Mouse (Mus musculus) left cerebral cortex, postnatal 14 days (tissue): ENCODE data around the gene Spop. TPM values are rescaled to one million over a fixed set of nuclear protein-coding genes. Genes with fewer than 3 reads are reported as not detected.
"Not testable (repeated sequence)": the region's sequence is repeated elsewhere in the genome, so short reads cannot be mapped to it uniquely, and the experiment has no call there.

Source experiments
- DNase-seq, 2 experiments: peaks; one replicate each; pipeline ENCODE4 v3.0.0; 2021 to 2022; ENCODE audit warnings: low spot score in 2 of 2, mixed read lengths in 1 of 2
- intact Hi-C: fragments of 180-260 bp; cut with DNase I; formaldehyde crosslinking; loops from one replicate; pipeline ENCODE4 v1.15.1; 2025
- total RNA-seq, 2 experiments: library from RNA; stranded (reverse); gene quantifications; 2 replicates each; pipeline ENCODE4 v1.2.3; 2021

Spop gene
- total RNA-seq, 2 experiments from 2014 or later: 156 to 160 TPM

DNA sequence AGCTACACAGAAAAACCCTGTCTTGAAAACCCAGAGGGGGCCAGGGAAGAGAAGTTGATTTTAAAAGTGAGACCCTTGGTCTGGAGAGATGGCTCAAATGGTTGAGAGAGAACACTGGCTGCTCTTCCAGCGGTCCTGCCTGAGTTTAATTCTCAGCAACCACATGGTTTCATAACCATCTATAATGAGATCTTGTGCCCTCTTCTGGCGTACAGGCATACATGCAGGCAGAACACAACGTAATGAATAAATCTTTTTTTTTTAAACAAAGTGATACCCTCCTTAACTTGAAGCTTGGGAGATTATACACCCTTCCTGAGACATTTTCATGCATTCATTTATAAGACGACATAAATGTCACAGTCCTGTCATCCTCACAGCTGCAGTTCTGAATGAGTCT, 65.6 kb downstream of the Spop start:
- intact Hi-C loops: loop anchor here (5.0 kb wide), 1 partner anchor 82 kb away; no protein-coding TSS in a partner anchor
- DNase-seq: no peak

DNA sequence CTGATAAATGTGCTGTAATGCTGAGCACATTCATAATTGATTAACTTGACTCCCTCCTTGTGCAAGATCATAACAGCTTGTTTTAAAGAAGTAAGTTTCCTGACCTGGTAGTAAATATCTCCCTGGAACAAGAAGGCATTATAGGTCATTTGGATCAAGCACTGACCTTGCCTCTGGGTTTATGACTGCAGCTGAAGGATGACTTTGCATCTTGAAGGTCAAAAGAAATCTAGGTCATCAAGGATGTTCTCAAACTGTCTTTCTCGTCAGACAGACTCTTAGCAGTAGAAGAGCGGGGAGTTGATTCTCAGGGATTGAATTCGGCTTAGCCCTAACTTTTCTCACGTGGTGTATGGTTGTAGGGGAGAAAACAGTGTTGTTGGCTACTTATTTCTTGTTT, 66.8 kb downstream of the Spop start:
- DNase-seq: no peak
- intact Hi-C loops: no loop called here

DNA sequence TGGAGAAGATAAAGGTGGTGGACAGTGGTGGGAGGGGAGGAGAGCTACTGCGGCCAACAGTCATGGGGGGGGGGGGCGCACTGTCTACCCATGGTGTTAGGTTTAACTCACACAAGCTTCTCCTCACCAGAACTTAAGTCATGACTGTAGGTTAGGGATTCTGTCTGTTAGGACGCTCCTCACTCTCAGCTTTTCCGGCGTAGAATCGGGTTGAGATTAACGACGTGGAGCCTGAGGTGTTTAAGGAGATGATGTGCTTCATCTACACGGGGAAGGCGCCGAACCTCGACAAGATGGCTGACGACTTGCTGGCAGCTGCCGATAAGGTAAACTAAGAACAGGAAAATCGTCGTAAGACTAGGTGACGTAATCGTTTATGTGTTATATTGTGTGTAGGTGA, 71.8 kb downstream of the Spop start:
- DNase-seq: no peak
- intact Hi-C loops: no loop called here

DNA sequence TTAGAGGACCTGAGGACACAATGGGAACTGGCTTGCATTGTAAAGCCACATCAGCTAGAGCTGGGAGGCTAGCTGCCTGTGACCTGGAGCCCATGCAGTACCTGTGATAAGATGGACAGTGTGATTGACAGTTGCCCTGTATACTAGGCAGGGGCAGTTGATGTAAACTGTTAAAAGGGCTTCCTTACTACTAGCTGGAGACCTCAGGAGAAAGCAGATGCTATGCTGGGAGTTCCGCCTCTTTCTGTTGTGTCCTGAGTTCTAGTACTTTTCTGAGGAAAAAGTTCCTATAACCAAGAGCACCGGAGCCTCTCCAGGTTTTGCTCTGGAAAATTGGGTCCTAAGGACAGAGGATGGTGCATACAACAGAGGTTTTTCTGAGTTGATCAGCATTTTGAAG, 73.4 kb downstream of the Spop start:
- DNase-seq: no peak
- intact Hi-C loops: no loop called here

DNA sequence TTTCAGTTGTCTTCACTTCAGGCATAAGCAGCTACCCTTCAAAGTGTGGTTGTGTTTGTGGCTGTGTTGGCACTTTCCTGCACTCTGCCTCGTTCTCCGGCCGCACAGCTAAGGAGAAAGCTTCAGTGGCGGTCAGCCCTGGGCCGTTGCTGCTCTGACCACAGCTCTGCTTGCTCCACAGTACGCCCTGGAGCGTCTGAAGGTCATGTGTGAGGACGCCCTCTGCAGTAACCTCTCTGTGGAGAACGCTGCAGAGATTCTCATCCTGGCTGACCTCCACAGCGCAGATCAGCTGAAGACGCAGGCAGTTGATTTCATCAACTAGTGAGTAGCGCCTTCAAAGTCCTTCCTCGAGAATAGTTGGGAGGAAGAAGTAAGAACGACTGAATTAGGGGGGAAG, 76.2 kb downstream of the Spop start:
- intact Hi-C loops: no loop called here

DNA sequence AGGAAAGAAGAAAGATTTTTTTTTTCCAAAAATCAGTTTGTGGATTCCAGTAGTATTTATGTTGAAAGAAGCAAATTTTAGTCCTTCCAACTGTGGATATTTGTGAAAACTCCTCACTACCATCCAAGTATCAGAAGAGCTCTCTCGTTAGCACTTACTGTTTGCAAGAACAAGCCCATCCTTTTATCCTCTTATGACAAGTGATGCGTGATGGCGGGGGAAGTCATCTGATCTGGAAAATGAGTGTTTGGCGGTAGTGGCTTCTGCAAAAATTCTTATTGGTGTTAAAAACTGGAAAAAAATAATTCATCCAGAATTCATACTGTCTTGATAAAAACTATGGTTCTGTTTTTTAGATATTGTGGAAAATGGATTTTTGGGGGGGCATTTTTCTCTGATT, 78.4 kb downstream of the Spop start:
- intact Hi-C loops: no loop called here
- no peak for DNase-seq

More for the DNA sequence above, 76.2 kb downstream of the Spop start:
- DNase-seq: no peak

DNA sequence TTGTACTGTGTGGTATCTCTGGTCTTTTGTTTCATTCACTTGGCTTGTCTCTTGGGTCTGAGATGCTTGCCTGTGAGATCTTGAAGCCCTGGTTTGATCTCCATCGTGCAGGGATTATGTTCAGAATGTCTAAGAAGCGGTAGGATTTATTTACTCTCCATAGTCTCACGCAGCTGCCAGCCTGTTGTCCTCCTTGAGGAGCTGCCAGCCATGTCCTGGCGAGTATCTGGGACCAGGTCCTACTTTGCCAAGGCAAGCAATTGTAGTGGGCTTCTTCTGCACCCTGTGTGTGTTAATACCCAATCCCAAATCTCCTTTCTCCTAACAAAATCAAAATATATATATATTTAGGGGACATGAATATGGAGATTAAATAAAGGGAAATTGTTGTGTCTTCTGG, 79.1 kb downstream of the Spop start:
- intact Hi-C loops: no loop called here
- DNase-seq: no peak

DNA sequence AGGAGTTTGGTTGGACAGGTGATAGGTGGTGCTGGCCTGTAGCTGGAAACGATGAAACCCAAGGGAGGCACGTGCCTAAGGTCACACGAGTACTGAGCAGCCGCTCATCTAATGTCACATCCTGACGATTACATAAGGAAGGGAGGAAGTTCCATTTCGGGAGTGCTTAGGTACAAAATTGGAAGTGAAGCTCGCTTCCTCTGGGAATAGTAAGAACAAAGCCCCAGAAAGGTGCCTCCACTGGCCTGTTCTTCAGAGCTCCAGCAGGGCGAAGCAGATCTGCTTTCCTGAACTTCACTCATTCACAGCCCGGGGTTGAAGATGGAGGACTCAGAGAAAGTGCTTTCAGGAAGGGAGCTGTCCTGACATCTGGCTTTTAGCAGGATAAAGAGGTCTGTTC, 80.1 kb downstream of the Spop start:
- DNase-seq: no peak
- intact Hi-C loops: no loop called here

DNA sequence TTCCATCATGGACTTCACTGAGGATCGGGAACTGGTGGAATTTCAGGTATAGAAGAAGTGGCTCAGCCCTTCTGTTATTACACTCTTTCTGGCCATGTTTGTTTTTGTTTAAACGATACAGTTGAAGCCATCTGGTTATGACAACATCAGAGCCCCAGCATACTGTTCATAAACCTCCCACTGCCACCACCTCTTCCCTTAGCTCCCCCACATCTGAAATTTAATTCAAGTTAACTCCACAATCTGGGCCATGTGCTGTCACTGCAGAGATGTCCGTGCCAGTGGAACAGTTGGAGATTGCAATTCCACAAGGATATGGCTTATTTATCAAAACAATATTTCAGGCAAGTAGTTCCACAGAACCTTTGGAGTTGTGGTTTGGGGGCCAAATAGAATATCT, 80.5 kb downstream of the Spop start:
- DNase-seq: no peak
- intact Hi-C loops: no loop called here

DNA sequence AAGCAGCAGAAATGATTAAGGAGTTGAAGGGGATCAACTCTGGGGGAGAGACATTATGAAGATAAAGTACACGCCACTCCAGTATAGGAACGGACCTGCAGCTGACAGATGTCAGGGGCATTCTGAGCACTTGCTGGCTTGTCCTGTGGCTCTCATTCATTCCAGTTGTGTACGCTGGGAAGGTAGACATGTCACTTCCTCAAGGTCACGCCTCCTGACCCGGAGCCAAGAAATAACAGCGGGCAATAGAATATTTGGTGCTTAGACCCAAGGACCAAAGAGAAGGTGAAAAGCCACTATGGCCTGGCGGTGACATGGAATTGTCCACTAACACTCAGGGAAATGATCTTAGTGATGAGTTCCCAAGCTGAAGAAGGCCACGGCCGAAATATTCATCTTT, 82.0 kb downstream of the Spop start:
- DNase-seq: no peak
- intact Hi-C loops: no loop called here

DNA sequence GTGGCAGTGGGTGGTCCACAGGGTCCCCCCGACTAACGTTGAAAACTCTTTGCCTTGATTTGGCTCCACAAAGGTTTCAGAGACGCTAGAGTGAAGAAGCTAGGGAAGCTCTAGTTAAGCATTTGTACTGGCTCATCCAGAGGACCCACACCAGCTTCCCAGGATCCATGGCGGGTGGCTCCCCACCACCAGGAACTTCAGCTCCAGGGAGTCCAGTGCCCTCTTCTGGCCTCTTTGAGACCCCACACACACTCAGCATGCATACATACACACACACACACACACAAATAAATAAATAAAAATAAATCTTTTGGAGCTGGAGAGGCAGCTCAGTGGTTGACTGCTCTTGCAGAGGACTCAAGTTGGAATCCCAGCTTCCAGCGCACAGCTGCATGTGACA, 84.0 kb downstream of the Spop start:
- DNase-seq: no peak
- intact Hi-C loops: no loop called here

DNA sequence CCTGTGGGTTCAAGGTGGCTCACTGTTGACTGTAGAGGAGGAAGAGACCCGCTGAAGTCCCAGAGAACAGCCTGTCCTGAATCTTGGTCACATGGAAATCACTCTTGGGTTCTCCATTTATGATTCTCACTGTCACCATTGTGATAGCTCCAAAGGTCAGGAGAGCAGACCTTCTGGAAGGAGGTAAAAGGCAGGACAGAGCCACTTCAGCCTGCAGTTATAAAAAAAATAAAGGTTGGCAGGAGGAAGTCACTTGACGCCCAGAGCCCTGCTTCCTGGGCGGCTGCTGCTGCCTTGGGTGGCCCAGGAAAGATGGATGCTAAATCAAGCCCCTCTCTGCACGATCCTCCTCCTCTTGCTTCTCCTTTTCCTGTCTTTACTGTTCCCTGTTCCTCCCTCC, 86.5 kb downstream of the Spop start:
- DNase-seq: no peak
- intact Hi-C loops: no loop called here

DNA sequence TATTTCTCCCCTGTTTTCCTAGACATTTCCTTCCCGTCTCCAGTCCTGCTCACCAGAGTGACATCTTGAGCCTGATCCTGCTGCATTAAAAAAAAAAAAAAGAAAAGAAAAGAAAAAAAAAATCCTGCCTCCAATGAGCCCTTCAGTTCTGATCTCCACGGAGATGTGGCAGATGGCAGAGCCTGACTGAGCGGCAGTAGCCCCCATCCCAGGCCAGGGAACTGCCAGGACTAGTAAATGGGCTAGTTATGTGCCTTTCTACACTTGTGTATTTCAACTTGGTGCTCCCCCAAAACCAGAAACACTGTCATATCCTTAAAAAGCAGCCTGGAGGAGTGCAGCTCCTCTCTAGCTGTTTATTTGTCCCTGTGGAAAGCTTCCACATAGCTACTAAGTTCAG, 87.0 kb downstream of the Spop start:
- intact Hi-C loops: no loop called here
- DNase-seq: no peak

DNA sequence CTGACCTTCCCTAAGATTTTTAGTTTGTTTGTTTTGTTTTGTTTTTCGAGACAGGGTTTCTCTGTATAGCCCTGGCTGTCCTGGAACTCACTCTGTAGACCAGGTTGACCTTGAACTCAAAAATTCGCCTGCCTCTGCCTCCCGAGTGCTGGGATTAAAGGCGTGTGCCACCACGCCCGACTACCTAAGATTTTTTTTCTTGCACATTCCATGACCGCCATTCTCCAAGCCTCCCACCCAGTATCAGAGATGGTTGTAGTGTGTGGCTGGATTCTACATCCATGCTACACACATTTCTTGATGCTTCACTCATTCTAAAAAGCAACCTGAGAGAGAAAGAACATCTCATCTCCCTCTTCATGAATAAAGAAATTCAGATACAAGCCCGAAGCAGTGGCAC, 87.9 kb downstream of the Spop start:
- intact Hi-C loops: not testable (repeated sequence)

DNA sequence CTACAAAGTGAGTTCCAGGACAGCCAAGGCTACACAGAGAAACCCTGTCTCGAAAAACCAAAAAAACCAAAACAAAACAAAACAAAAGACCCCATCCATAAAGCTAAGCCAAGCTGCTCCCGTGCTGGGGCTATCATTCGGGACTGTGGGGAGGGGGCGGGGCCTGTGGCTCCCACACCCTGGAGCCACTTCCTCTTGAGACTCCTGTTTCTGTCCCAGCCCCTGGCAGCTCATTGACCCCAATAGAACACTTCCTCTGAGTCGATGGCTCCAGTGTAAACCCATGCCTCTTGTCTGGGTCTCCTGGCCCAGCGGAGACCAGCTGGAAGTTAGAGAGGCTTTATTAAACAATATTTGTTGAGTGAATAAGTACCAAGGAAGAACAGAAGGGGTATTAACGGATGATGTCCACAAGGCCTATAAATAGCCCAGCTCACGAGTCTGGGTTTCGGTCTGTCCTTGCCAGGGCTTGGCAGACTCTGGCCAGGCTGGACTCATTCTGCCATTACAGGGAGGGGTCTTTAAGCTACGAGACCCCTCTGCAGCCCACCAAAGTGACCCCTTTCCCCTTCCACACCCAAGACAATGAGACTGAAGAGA, 89.8 kb downstream of the Spop start:
- DNase-seq: no peak
- intact Hi-C loops: no loop called here

More for the DNA sequence above, 87.9 kb downstream of the Spop start:
- DNase-seq: not testable (repeated sequence)

DNA sequence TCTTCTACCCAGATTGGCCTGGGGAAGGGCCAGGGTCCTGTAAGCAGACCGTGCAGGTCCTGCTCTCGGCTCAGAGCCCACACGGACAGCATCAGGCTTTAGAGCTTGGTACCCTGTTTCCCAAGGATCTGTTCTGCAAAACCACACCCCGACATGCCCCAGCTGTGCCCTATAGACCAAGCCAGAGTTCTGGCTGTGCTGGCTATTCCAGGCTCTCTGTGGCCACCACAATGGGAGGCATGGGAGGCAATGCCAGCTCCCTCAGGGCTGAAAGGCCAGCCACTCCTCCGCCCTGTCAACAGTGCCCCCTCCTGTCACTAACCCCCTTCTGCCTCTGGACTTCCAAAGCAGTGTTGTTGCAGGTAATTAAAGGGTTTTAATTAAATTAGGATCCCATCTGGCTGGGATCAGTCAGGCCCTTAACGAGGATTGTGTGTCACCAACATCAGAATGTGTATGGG, 90.4 kb downstream of the Spop start:
- intact Hi-C loops: no loop called here
- DNase-seq: no peak

DNA sequence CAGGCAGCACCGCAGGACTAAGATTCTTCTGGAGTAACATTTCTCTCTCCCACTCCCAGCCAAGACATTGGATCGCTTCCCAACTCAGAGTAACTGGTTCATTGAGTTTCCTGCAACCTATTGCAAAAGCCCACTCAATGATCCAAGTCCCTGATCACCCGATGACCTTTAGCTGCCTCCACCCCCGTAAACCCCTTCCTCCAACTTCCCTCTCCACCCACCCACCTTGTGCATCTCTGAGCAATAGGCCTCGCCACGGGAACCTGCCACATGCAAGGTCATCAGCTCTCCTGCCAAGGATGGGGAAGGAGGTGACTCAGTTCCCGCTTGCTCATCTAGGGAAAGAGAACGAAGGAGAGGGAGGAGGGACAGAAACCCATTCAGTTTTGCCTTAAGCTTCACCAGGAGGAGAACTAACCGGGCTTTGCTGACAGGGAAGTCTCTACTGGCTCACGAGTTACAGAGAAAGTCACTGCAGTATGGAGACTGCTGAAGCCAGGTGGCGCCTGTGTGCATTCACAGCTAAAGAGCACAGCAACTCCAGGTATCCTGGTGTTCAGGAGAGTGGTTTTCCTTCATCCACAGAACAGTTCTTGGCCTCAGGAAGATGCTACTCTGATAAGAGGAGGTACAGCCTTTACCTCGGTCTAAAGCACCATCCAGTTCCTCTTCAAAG, 93.3 kb downstream of the Spop start:
- peak in 1 of 2 experiments; percentile 45 for DNase-seq
- intact Hi-C loops: no loop called here

DNA sequence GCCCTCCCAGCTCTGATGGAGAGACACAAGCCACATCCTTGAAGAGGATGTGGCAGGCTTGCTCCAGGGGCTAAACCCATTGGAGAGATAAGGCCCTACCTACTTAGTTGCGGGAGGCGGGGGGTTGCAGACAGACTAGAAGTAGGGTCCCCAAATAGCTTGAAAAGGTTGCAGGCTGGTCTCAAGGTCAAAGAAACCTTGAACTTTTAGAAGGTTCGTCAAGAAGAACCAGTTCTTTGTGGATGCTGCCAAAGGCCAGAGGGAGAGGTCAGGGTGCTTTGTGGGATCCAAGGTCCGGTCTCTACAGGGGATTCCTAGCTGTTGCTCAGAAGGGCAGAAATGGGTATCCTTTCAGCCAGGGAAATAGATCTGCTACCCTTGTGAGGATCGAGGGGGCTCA, 93.9 kb downstream of the Spop start:
- intact Hi-C loops: no loop called here

DNA sequence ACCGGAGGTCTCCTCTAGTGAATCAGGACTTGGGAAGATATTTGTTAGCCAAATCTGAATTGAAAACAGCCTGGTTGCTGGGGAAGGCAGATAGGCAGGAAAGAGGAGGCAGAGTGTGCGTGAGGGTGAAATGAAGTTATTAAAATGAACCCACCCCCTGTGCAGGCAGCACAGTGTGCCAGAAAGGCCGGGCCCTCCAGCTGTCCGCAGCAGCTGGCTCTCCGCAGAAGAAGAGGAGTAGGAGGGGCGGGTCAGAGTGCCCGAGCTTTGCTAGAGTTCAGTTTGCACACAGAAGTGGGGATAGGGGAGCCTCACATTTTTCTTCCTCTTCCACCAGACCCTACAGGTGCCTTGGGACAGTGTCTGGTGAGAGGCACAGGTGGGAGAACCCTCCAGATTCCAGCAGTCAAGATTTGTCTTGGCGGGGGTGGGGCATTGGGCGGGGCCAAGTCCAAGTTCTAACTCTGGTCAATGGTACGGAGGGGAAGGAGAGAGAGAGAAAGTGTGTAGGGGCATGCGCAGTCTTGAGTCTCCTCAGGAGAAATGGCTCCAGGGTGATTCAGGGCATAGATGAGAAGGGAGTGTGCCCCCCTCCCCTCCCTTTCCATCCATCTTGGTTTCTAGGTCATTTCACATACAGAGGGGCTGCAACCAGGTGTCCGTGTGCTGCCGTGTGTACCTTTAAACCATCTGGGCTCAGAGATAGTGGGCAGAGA, 94.5 kb downstream of the Spop start:
- no peak for DNase-seq
- intact Hi-C loops: no loop called here

More for the DNA sequence above, 93.9 kb downstream of the Spop start:
- no peak for DNase-seq

DNA sequence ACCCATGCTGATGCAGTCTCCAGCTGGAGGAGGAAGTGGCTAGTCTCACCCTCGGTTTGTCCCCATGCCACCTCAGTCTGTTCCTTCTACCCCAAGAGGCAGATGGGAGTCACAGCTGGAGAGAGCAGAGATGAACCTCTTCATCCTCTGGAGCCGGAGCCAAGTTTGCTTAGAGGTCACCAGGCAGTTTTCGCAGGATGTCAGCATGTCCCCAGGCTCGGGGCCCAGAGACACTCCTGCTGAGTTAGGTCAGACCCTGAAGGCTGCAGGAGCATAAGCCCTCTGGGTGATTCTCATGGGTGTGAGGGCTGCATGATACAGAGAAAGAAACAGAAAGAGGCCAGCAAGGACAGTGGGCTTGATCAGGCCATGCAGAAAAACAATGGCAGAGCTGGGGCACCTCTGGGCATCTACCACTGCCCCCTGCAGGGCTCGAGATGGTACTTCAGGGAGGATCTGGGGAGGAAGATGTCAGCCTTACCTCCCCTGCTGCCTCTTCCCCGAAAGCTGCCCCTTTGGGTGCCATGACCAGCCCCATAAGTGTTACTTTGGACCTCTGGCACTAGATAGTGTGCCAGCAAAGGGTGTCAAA, 95.3 kb downstream of the Spop start:
- intact Hi-C loops: no loop called here
- no peak for DNase-seq
